Mouse (Mus musculus): ENCODE measurements around the gene Rab6b.

The Rab6b gene

GRCm38 (mm10) chr9:103108943-103109670 lies 2.5 kb upstream of the Rab6b start:
- no peak for DNase-seq

- no peak for DNase-seq
These were observed 1.7 kb upstream of the Rab6b start for GRCm38 (mm10) chr9:103109911-103110310.

- no peak for DNase-seq
These were observed 673 bp upstream of the Rab6b start for GRCm38 (mm10) chr9:103110727-103111501.

GRCm38 (mm10) chr9:103112471-103113271 lies 1.1 kb downstream of the Rab6b start:
- DNase-seq = peak; percentile 63

GRCm38 (mm10) chr9:103113351-103113750 lies 1.8 kb downstream of the Rab6b start:
- no peak for DNase-seq

- DNase-seq = no peak
These were observed 2.7 kb downstream of the Rab6b start for GRCm38 (mm10) chr9:103114326-103114725.

- no peak for DNase-seq
These were observed 3.3 kb downstream of the Rab6b start for GRCm38 (mm10) chr9:103114901-103115300.

GRCm38 (mm10) chr9:103116941-103117340 lies 5.4 kb downstream of the Rab6b start:
- DNase-seq = no peak

- DNase-seq = peak; percentile 49
These were observed 5.9 kb downstream of the Rab6b start for GRCm38 (mm10) chr9:103117495-103117894.

- no peak for DNase-seq
These were observed 6.4 kb downstream of the Rab6b start for GRCm38 (mm10) chr9:103117951-103118350.

GRCm38 (mm10) chr9:103118651-103119275 lies 7.2 kb downstream of the Rab6b start:
- no peak for DNase-seq

GRCm38 (mm10) chr9:103119781-103120180 lies 8.2 kb downstream of the Rab6b start:
- DNase-seq = no peak

GRCm38 (mm10) chr9:103120231-103120630 lies 8.6 kb downstream of the Rab6b start:
- DNase-seq = no peak

- no peak for DNase-seq
These were observed 10.0 kb downstream of the Rab6b start for GRCm38 (mm10) chr9:103121546-103121945.

- no peak for DNase-seq
These were observed 13.2 kb downstream of the Rab6b start for GRCm38 (mm10) chr9:103124746-103125145.

GRCm38 (mm10) chr9:103133493-103134124 lies 22.0 kb downstream of the Rab6b start:
- DNase-seq = no peak

- no peak for DNase-seq
These were observed 23.0 kb downstream of the Rab6b start for GRCm38 (mm10) chr9:103134450-103135030.

GRCm38 (mm10) chr9:103139481-103139880 lies 27.9 kb downstream of the Rab6b start:
- no peak for DNase-seq

GRCm38 (mm10) chr9:103140384-103140783 lies 28.8 kb downstream of the Rab6b start:
- DNase-seq = no peak

- DNase-seq = no peak
These were observed 29.7 kb downstream of the Rab6b start for GRCm38 (mm10) chr9:103141266-103141665.

GRCm38 (mm10) chr9:103143881-103144280 lies 32.3 kb downstream of the Rab6b start:
- DNase-seq = no peak

GRCm38 (mm10) chr9:103145351-103145750 lies 33.8 kb downstream of the Rab6b start:
- no peak for DNase-seq
